Mouse (Mus musculus) heart, embryonic 14.5 days (tissue): ENCODE data around the gene Rassf2. TPM values are rescaled to one million over a fixed set of nuclear protein-coding genes. Genes with fewer than 3 reads are reported as not detected.

Source experiments
- ATAC-seq: fragments of 200-750 bp; cut with Nextera tagmentation; 2 replicates; pipeline ENCODE4 v1.8.0; 2017; ENCODE audit warnings: low read depth, moderate TSS enrichment; ENCODE audit not compliant: insufficient number of reproducible peaks, insufficient read depth, low FRiP score
- H3K27ac ChIP-seq, 2 experiments: fragments of 200-500 bp in 1 of 2; fragments of 300-500 bp in 1 of 2; sonication (generic) in 1 of 2; replicated peaks in 1 of 2; 2 replicates each; pipeline ENCODE4 v1.5.1; 2012 to 2014; ENCODE audit warnings: low read depth in 2 of 2, low read length in 2 of 2, control low read depth in 1 of 2, mild to moderate bottlenecking in 1 of 2, mixed read lengths in 1 of 2; ENCODE audit not compliant: control insufficient read depth in 1 of 2, insufficient read depth in 1 of 2
- H3K27me3 ChIP-seq: fragments of 300-500 bp; sonication (generic); 2 replicates; pipeline ENCODE4 v1.6.1; 2014; ENCODE audit warnings: mild to moderate bottlenecking, low read length, control low read depth; ENCODE audit not compliant: control insufficient read depth, insufficient read depth
- H3K36me3 ChIP-seq: fragments of 300-500 bp; sonication (generic); 2 replicates; pipeline ENCODE4 v1.6.1; 2014; ENCODE audit warnings: mild to moderate bottlenecking, control low read depth, low read length, mixed read lengths; ENCODE audit not compliant: control insufficient read depth, insufficient read depth
- H3K4me1 ChIP-seq, 2 experiments: fragments of 200-500 bp in 1 of 2; fragments of 300-500 bp in 1 of 2; sonication (generic) in 1 of 2; 2 replicates each; pipeline ENCODE4 v1.6.1; 2012 to 2014; ENCODE audit warnings: low read length in 2 of 2, control low read depth in 1 of 2, mixed read lengths in 1 of 2; ENCODE audit not compliant: control insufficient read depth in 2 of 2, insufficient read depth in 2 of 2
- H3K4me2 ChIP-seq: fragments of 300-500 bp; sonication (generic); 2 replicates; pipeline ENCODE4 v1.6.1; 2014; ENCODE audit warnings: mild to moderate bottlenecking, low read length
- H3K4me3 ChIP-seq, 2 experiments: fragments of 200-500 bp in 1 of 2; fragments of 300-500 bp in 1 of 2; sonication (generic) in 1 of 2; 2 replicates each; pipeline ENCODE4 v1.5.1; 2012 to 2014; ENCODE audit warnings: low read length in 2 of 2, mild to moderate bottlenecking in 2 of 2, control low read depth in 1 of 2, low read depth in 1 of 2, moderate library complexity in 1 of 2; ENCODE audit not compliant: control insufficient read depth in 1 of 2, insufficient read depth in 1 of 2
- H3K9ac ChIP-seq: fragments of 300-500 bp; sonication (generic); 2 replicates; pipeline ENCODE4 v1.6.1; 2014; ENCODE audit warnings: mild to moderate bottlenecking, low read length
- H3K9me3 ChIP-seq: fragments of 300-500 bp; sonication (generic); 2 replicates; pipeline ENCODE4 v1.6.1; 2016; ENCODE audit warnings: low read length, control low read depth; ENCODE audit not compliant: control insufficient read depth
- WGBS: fragments of 180-500 bp; shearing (Covaris S2); extraction: QIAGEN DNeasy Blood & Tissue Kit; methylation state at CpG from one replicate; pipeline ENCODE4 v1.1.7; 2014; 5-methylcytosine and 5-hydroxymethylcytosine counted together
- polyA plus RNA-seq: library from polyadenylated mRNA; unstranded; fragments of >200 nt; fragmentation: Nextera tagmentation; extraction: Ambion mirVana; gene quantifications from 2 replicates; pipeline ENCODE4 v1.2.1, GENCODE M21; 2014

Gene Rassf2
- polyA plus RNA-seq, 1 experiment from 2014 or later: 10.9 TPM

DNA sequence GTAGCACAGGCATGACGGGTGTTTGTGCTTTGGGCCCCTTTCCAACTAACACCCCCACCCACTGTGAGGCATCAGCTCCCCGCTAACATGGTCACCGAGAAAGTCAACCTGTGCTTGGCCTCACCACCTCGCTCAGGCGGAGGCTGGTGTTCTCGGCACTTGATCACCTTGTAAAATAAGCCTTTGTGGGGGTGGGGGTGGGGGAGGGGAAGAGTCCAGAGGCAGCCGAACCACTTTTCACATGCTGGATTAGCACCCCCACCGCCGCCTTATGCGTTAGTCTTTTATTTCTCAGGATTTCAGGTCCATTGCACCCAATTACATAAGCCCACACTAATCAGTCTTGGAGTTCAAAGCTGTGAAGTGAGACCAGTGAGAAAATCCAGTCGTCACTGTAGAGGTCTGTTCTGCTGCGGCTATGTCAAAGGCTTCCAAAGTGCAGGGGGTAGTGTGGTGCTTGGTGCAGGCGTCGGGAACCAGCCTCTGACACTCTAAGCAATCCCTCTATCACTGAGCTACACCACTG is 36.4 kb downstream of the Rassf2 start:
- Histone ChIP-seq H3K27me3 (no peaks in the 10 kb centered on the region), H3K9me3 (no peaks in the 10 kb centered on the region), H3K36me3 (peaks cover 4% of the 10 kb centered on the region; the same call in 1 of the 2 replicates), H3K4me2 (peak overlapping the region; percentile 24), H3K9ac (0 out of 2 replicates have a peak overlapping the region, but pooled peaks have one; percentile 13), H3K4me3 (no peak overlapping the region), H3K27ac (no peak overlapping the region), H3K4me1 (peaks cover 15 to 21% of the 10 kb centered on the region in 2 experiments)
- ATAC-seq: no peak
- 35% methylated on average over 14 of the region's 14 CpGs for WGBS

DNA sequence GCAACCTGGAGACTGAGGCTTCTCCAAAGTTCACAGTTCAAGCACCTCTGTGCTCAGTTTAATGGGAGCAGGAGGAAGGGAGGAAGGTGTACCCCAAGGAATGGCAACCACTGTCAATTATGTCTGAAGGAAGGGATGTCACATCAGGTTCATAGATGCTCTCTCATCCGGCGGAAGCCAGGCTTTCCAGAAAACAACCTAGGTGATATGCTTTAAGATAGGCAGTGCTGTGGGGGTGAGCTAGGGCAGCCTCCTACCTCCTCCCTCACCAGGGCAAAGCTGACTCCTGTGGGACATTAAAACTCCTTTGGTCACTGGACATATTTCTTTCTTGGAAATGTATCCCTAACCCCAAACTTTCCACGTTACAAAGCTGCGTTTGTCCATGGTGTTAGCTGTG is 36.9 kb downstream of the Rassf2 start:
- no peak overlapping the region for H3K27ac ChIP-seq
- ATAC-seq: no peak
- H3K36me3 ChIP-seq: peaks cover 4% of the 10 kb centered on the region; the same call in 1 of the 2 replicates
- no peak overlapping the region for H3K9ac ChIP-seq
- H3K9me3 ChIP-seq: no peaks in the 10 kb centered on the region
- H3K4me1 ChIP-seq: peaks cover 15 to 21% of the 10 kb centered on the region in 2 experiments
- H3K27me3 ChIP-seq: no peaks in the 10 kb centered on the region
- no peak overlapping the region for H3K4me3 ChIP-seq
- WGBS: 63% methylated on average over 4 of the region's 4 CpGs
- no peak overlapping the region for H3K4me2 ChIP-seq

DNA sequence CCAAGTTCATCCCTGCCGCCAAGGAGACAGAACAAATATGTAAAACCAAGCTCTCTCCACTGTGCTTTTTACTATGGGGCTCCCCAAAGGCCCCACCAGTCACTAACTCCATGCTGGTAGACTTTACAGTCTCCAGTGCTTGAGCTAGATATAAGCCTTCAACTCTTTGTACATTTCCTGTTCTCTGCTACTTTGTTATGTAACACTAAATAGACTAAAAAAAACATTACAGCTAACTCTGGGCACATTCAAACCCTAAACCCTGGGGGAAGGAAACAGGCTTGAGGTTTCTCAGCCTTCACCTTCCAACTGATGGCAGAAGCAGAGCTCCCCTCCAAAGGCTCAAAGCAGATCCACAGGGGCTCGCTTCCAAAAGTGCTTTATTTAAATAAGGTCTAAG is 37.6 kb downstream of the Rassf2 start:
- Histone ChIP-seq H3K4me3 (no peak overlapping the region), H3K27me3 (no peaks in the 10 kb centered on the region), H3K9ac (no peak overlapping the region), H3K4me2 (no peak overlapping the region), H3K27ac (no peak overlapping the region), H3K9me3 (no peaks in the 10 kb centered on the region), H3K4me1 (peaks cover 15 to 21% of the 10 kb centered on the region in 2 experiments), H3K36me3 (peaks cover 4% of the 10 kb centered on the region; the same call in 1 of the 2 replicates)
- 89% methylated on average over 2 of the region's 2 CpGs for WGBS
- no peak for ATAC-seq

DNA sequence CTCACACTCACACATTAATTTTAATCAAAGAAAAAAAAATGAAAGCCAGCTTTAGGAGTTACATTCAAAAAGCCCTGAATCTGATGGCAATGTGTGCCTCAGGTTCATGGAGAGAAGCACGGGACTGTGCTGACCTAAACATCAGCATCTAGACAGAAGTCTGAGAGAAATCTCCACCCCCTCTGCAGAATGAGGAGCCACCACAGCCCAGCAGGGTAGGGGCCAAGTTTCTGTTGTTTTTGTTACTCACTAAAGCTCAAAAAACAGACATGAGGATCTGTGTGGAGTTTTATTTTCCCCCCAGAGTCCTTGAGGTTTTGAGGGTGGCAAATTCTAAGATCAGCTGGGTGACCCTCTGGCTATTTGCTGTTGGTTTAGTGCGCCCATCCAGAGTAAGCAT is 41.5 kb downstream of the Rassf2 start:
- Histone ChIP-seq H3K9ac (no peak overlapping the region), H3K4me2 (no peak overlapping the region), H3K27me3 (no peaks in the 10 kb centered on the region), H3K9me3 (no peaks in the 10 kb centered on the region), H3K36me3 (no peaks in the 10 kb centered on the region), H3K27ac (no peak overlapping the region), H3K4me1 (peaks cover 7 to 13% of the 10 kb centered on the region in 2 experiments), H3K4me3 (no peak overlapping the region)
- ATAC-seq: no peak
- WGBS: 67% methylated on average over 2 of the region's 2 CpGs

DNA sequence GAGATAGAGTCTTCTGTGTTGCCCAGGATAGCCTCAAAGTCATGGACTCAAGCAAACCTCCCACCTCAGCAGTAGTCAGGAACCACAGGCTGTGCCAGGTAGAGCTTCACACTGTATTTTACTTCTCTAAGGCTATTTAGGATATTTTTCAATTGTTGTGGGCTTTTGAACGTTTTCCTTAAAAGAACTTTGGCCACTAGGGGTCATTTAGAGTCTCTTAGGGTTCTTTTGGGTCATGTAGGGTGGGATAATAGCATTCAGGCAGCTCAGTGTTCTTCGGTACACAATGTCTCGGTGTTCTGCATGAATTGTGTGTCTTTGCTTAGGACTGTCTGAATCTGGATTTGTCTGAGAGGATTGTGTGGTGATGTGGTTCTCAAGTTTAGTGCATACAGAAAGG is 42.1 kb downstream of the Rassf2 start:
- H3K36me3 ChIP-seq: no peaks in the 10 kb centered on the region
- H3K4me3 ChIP-seq: no peak overlapping the region
- peaks cover 3 to 7% of the 10 kb centered on the region in 2 experiments; a peak in 2 of 4 replicates for H3K4me1 ChIP-seq
- H3K9ac ChIP-seq: no peak overlapping the region
- no peak for ATAC-seq
- no peaks in the 10 kb centered on the region for H3K9me3 ChIP-seq
- no peak overlapping the region for H3K27ac ChIP-seq
- no peak overlapping the region for H3K4me2 ChIP-seq
- H3K27me3 ChIP-seq: no peaks in the 10 kb centered on the region
- 45% methylated on average over 3 of the region's 3 CpGs for WGBS

DNA sequence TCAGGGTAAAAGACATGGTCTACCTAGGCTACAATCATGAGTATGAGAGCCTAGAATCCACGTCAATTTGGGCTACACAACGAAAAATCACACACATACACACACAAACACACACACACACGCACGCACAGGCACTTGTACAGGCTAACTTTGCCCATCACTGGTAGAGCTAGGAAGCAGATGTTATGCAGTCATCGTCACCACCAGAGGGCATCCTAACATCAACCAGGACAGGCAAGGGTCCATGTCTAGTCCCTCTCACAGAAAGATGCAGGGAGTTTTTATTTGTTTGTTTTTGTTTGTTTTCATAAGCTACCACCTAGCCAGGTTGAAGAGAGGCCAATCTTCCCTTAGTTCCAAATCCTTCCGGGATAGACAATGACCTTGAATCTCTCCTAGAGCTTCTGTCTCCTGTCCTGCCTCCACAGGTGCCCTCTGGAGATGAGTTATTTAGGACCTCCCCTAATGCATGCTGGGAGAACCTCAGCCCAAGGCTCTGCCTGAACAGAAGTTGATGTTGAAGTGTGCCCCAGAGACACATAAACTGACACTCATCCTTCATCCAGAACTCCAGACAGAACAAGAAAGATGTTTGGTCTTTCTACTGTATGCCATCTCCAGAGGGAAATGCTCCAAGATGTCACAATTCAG is 47.4 kb downstream of the Rassf2 start:
- Histone ChIP-seq H3K4me3 (no peak overlapping the region), H3K9ac (no peak overlapping the region), H3K4me1 (peaks cover 21 to 23% of the 10 kb centered on the region in 2 experiments), H3K27me3 (no peaks in the 10 kb centered on the region), H3K9me3 (peaks cover 5% of the 10 kb centered on the region), H3K27ac (no peak overlapping the region), H3K4me2 (no peak overlapping the region), H3K36me3 (no peaks in the 10 kb centered on the region)
- 15% methylated on average over 6 of the region's 6 CpGs for WGBS
- no peak; the same call in 1 of the 2 replicates for ATAC-seq

DNA sequence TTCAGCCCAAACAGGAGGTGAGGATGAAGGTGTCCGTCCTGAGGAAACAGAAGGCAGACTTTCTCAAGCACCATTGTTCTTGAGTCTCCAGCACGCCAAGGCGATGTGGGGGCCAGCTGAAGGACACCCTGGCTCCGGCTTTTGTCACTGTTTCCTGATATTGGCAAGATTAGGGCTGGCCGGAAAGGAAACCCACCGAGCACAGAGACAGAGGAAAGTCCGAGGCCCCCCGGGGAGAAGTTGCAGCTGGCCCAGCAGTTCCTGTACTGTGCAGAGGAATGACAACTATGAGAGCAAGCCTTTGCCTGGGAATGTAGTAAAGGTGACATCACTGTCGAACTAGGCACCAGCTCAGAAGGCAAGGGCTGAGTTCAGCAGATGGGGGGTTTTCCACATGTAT is 49.2 kb downstream of the Rassf2 start:
- peak overlapping the region; percentile 56 for H3K4me2 ChIP-seq
- peaks cover 9% of the 10 kb centered on the region for H3K9me3 ChIP-seq
- 8% methylated on average over 9 of the region's 9 CpGs for WGBS
- no peaks in the 10 kb centered on the region for H3K27me3 ChIP-seq
- H3K9ac ChIP-seq: peak overlapping the region; percentile 16; the same call in 1 of the 2 replicates
- H3K27ac ChIP-seq: peak overlapping the region; percentile 53 to 82
- peak overlapping the region; percentile 14 to 27; a peak in 3 of 4 replicates for H3K4me3 ChIP-seq
- no peaks in the 10 kb centered on the region for H3K36me3 ChIP-seq
- ATAC-seq: peak; percentile 73; the same call in 1 of the 2 replicates
- H3K4me1 ChIP-seq: peaks cover 21 to 23% of the 10 kb centered on the region in 2 experiments
